Mouse (Mus musculus): ENCODE measurements around the gene Trpc6. TPM values are rescaled to one million over a fixed set of nuclear protein-coding genes. Genes with fewer than 3 reads are reported as not detected.

The Trpc6 gene
- polyA plus RNA-seq, 1 experiment: not detected

DNA sequence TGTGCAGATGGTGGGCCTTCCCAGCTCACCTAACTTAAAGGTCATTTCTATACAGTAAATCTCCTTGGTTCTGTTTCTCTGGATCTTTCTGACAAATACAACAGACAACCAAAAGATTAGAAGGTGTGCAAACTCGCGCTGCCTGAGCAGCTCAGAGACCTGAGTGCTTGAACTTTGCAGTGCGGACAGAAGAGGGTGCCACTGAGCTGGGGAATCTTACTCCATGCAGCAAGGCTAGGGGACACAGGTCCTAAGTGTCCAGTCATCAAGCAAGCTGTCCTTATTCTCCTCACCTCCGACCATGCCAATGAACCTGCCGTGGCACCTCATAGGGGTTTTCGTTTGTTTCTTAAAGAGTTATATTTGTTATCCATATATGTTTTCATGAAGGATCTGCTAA lies 48.7 kb downstream of the Trpc6 start:
- no peak overlapping the region for H3ac ChIP-seq (ENCODE audit: control insufficient read depth, insufficient read length)
- TF ChIP-seq POLR2AphosphoS2 (IDR thresholded peaks at IDR 0.05; ENCODE audit: insufficient read length, low read depth) (no peak), POLR2A (IDR thresholded peaks at IDR 0.05; ENCODE audit: insufficient read length, low read depth) (no peak), MYOD1 (IDR thresholded peaks at IDR 0.05; ENCODE audit: control insufficient read depth in 1 of 3, insufficient read length in 2 of 3, low read depth in 2 of 3) (no peak), USF1 (IDR thresholded peaks at IDR 0.05; ENCODE audit: low read depth) (no peak), TCF3 (IDR thresholded peaks at IDR 0.05; ENCODE audit: insufficient read length, low read depth) (no peak), MYOG (IDR thresholded peaks at IDR 0.05; ENCODE audit: control insufficient read depth in 1 of 3, insufficient read depth in 1 of 3, insufficient read length in 2 of 3, low read depth in 2 of 3) (no peak), CEBPB (IDR thresholded peaks at IDR 0.05; ENCODE audit: insufficient read depth, poor library complexity, severe bottlenecking) (no peak), E2F4 (IDR thresholded peaks at IDR 0.05; ENCODE audit: insufficient read depth) (no peak)
- H3K79me2 ChIP-seq (ENCODE audit: control insufficient read depth, insufficient read depth): no peaks in the 10 kb centered on the region
- no peak overlapping the region for H3K4me2 ChIP-seq (ENCODE audit: low read depth)
- H3K36me3 ChIP-seq (ENCODE audit: control insufficient read depth, insufficient read depth): no peaks in the 10 kb centered on the region
- no peaks in the 10 kb centered on the region for H3K27me3 ChIP-seq (ENCODE audit: control insufficient read depth, insufficient read depth, insufficient read length)
- no peak overlapping the region for H3K4me3 ChIP-seq

DNA sequence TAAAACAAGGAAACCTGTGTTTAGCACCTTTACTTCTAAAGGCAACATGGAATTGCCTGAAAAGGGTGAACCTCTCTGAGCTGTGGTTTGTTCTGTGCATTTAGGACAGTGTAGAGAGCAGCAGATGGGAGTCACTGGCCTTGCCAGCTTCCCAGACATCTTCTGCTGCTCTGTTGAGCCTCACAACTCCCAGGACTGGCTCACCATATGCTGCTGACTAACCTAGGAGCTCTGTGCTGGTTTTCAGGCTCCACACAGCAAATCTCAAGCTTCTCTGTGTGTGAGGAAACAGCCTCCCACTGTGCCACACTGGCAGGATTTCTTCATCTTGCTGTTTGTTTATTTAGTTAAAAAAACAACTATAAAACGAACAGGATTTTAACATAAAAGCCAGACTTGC lies 53.1 kb downstream of the Trpc6 start:
- Histone ChIP-seq H3K4me2 (ENCODE audit: low read depth) (no peak overlapping the region), H3K27me3 (ENCODE audit: control insufficient read depth, insufficient read depth, insufficient read length) (no peaks in the 10 kb centered on the region), H3K4me3 (no peak overlapping the region), H3K79me2 (ENCODE audit: control insufficient read depth, insufficient read depth) (no peaks in the 10 kb centered on the region), H3K36me3 (ENCODE audit: control insufficient read depth, insufficient read depth) (no peaks in the 10 kb centered on the region), H3ac (ENCODE audit: control insufficient read depth, insufficient read length) (no peak overlapping the region)
- no peak for TF ChIP-seq E2F4 (IDR thresholded peaks at IDR 0.05; ENCODE audit: insufficient read depth)
- TF ChIP-seq REST (IDR thresholded peaks at IDR 0.05; ENCODE audit: insufficient read depth, insufficient read length): no peak
- TF ChIP-seq SRF (IDR thresholded peaks at IDR 0.05; ENCODE audit: control insufficient read depth, insufficient read length, low read depth): no peak
- TF ChIP-seq USF1 (IDR thresholded peaks at IDR 0.05; ENCODE audit: low read depth): no peak
- TF ChIP-seq POLR2AphosphoS2 (IDR thresholded peaks at IDR 0.05; ENCODE audit: insufficient read length, low read depth): no peak
- no peak for TF ChIP-seq MAX (IDR thresholded peaks at IDR 0.05; ENCODE audit: low read depth)
- TF ChIP-seq POLR2A (IDR thresholded peaks at IDR 0.05; ENCODE audit: insufficient read length, low read depth): no peak
- TF ChIP-seq TCF12 (IDR thresholded peaks at IDR 0.05; ENCODE audit: insufficient read depth, poor library complexity, severe bottlenecking): no peak
- TF ChIP-seq MYOG (IDR thresholded peaks at IDR 0.05; ENCODE audit: control insufficient read depth in 1 of 3, insufficient read depth in 1 of 3, insufficient read length in 2 of 3, low read depth in 2 of 3): no peak
- no peak for TF ChIP-seq TCF3 (IDR thresholded peaks at IDR 0.05; ENCODE audit: insufficient read length, low read depth)
- no peak for TF ChIP-seq CEBPB (IDR thresholded peaks at IDR 0.05; ENCODE audit: insufficient read depth, poor library complexity, severe bottlenecking)
- no peak for TF ChIP-seq MYOD1 (IDR thresholded peaks at IDR 0.05; ENCODE audit: control insufficient read depth in 1 of 3, insufficient read length in 2 of 3, low read depth in 2 of 3)

- Histone ChIP-seq H3K27me3 (ENCODE audit: control insufficient read depth, insufficient read depth, insufficient read length) (no peaks in the 10 kb centered on the region), H3K79me2 (ENCODE audit: control insufficient read depth, insufficient read depth) (no peaks in the 10 kb centered on the region), H3K36me3 (ENCODE audit: control insufficient read depth, insufficient read depth) (no peaks in the 10 kb centered on the region), H3K4me3 (no peak overlapping the region), H3K4me2 (ENCODE audit: low read depth) (no peak overlapping the region), H3ac (ENCODE audit: control insufficient read depth, insufficient read length) (no peak overlapping the region)
- TF ChIP-seq MYOD1 (IDR thresholded peaks at IDR 0.05; ENCODE audit: control insufficient read depth in 1 of 3, insufficient read length in 2 of 3, low read depth in 2 of 3) (no peak), USF1 (IDR thresholded peaks at IDR 0.05; ENCODE audit: low read depth) (no peak), TCF3 (IDR thresholded peaks at IDR 0.05; ENCODE audit: insufficient read length, low read depth) (no peak), E2F4 (IDR thresholded peaks at IDR 0.05; ENCODE audit: insufficient read depth) (no peak), SRF (IDR thresholded peaks at IDR 0.05; ENCODE audit: control insufficient read depth, insufficient read length, low read depth) (no peak)
These were observed 63.0 kb downstream of the Trpc6 start for GRCm38 (mm10) chr9:8606816-8607491.

- TF ChIP-seq REST (IDR thresholded peaks at IDR 0.05; ENCODE audit: insufficient read depth, insufficient read length) (no peak), MAX (IDR thresholded peaks at IDR 0.05; ENCODE audit: low read depth) (no peak), POLR2A (IDR thresholded peaks at IDR 0.05; ENCODE audit: insufficient read length, low read depth) (no peak), E2F4 (IDR thresholded peaks at IDR 0.05; ENCODE audit: insufficient read depth) (no peak), POLR2AphosphoS2 (IDR thresholded peaks at IDR 0.05; ENCODE audit: insufficient read length, low read depth) (no peak)
- Histone ChIP-seq H3K4me3 (no peak overlapping the region), H3ac (ENCODE audit: control insufficient read depth, insufficient read length) (no peak overlapping the region), H3K79me2 (ENCODE audit: control insufficient read depth, insufficient read depth) (no peaks in the 10 kb centered on the region), H3K4me2 (ENCODE audit: low read depth) (no peak overlapping the region), H3K27me3 (ENCODE audit: control insufficient read depth, insufficient read depth, insufficient read length) (no peaks in the 10 kb centered on the region), H3K36me3 (ENCODE audit: control insufficient read depth, insufficient read depth) (no peaks in the 10 kb centered on the region)
These were observed 90.4 kb downstream of the Trpc6 start for GRCm38 (mm10) chr9:8634344-8634743.

- TF ChIP-seq CEBPB (IDR thresholded peaks at IDR 0.05; ENCODE audit: insufficient read depth, poor library complexity, severe bottlenecking) (no peak), REST (IDR thresholded peaks at IDR 0.05; ENCODE audit: insufficient read depth, insufficient read length) (no peak), E2F4 (IDR thresholded peaks at IDR 0.05; ENCODE audit: insufficient read depth) (no peak), USF1 (IDR thresholded peaks at IDR 0.05; ENCODE audit: low read depth) (no peak), TCF12 (IDR thresholded peaks at IDR 0.05; ENCODE audit: insufficient read depth, poor library complexity, severe bottlenecking) (no peak), MAX (IDR thresholded peaks at IDR 0.05; ENCODE audit: low read depth) (no peak), SRF (IDR thresholded peaks at IDR 0.05; ENCODE audit: control insufficient read depth, insufficient read length, low read depth) (no peak), POLR2AphosphoS2 (IDR thresholded peaks at IDR 0.05; ENCODE audit: insufficient read length, low read depth) (no peak), POLR2A (IDR thresholded peaks at IDR 0.05; ENCODE audit: insufficient read length, low read depth) (no peak), MYOD1 (IDR thresholded peaks at IDR 0.05; ENCODE audit: control insufficient read depth in 1 of 3, insufficient read length in 2 of 3, low read depth in 2 of 3) (no peak), MYOG (IDR thresholded peaks at IDR 0.05; ENCODE audit: control insufficient read depth in 1 of 3, insufficient read depth in 1 of 3, insufficient read length in 2 of 3, low read depth in 2 of 3) (no peak), TCF3 (IDR thresholded peaks at IDR 0.05; ENCODE audit: insufficient read length, low read depth) (no peak)
- H3K4me3 ChIP-seq: no peak overlapping the region
- no peak overlapping the region for H3ac ChIP-seq (ENCODE audit: control insufficient read depth, insufficient read length)
- H3K27me3 ChIP-seq (ENCODE audit: control insufficient read depth, insufficient read depth, insufficient read length): no peaks in the 10 kb centered on the region
- no peaks in the 10 kb centered on the region for H3K36me3 ChIP-seq (ENCODE audit: control insufficient read depth, insufficient read depth)
- no peak overlapping the region for H3K4me2 ChIP-seq (ENCODE audit: low read depth)
- H3K79me2 ChIP-seq (ENCODE audit: control insufficient read depth, insufficient read depth): no peaks in the 10 kb centered on the region
These were observed 99.5 kb downstream of the Trpc6 start for GRCm38 (mm10) chr9:8643453-8643852.

Data from myocyte (in vitro differentiated cells).